Mouse (Mus musculus): ENCODE measurements at regions not wholly inside any gene's neighbourhood (a gene's known extent, or its start where the extent isn't known, plus 50 kb on each side); places are given as distances from the start of the nearest gene placed in this dataset.

GRCm38 (mm10) chr3:9154172-9154571 is 455.7 kb downstream of the Zfp704 start:
- TF ChIP-seq EP300 (IDR thresholded peaks at IDR 0.05) = no peak
- TF ChIP-seq CTCF (IDR thresholded peaks at IDR 0.05) = no peak
